Mouse (Mus musculus) right cerebral cortex, adult 18-20 months (tissue): ENCODE measurements around the gene Apol6.
"Not testable (repeated sequence)": the region's sequence is repeated elsewhere in the genome, so short reads cannot be mapped to it uniquely, and the experiment has no call there.

ENCODE experiments used
- DNase-seq: peaks from one replicate; pipeline ENCODE4 v3.0.0; 2022; ENCODE audit warnings: mixed read lengths

Gene Apol6

DNA sequence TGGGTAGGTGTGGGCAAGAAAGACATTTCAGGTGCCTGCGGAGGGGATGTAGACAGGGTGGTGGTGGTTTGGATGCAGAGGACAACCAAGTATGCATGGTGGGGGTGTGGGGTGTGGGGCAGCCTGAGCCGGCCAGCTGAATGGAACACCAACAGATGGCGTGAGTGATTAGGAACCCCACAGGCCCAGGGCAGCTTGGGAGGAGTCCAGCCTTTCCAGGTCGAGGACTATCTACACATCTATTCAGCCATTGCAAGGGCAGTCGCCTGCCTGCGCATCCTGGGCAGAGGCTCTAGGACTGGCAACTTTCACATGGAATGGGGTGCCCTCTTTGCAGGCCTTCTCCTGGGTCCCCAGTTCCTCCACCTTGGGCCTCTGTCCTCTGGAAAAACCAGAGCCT lies 10.0 kb upstream of the Apol6 start:
- DNase-seq: no peak

DNA sequence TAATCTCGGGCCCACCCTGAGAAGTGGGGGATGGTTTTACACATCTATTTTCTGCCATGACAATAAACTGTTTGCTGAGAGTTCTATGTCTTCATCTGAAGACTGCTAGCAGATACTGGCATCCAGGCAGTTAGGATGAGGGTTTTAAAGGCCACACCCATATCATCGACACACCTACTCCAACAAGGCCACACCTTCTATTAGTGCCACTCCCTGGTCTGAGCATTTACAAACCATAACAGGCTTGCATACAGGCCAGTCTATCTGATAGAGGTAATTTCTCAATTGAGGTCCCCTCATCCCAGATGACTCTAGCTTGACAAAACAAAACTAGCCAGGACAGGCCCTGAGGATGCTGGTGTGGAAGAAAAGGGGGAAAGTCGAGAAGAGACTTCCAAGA lies 8.9 kb upstream of the Apol6 start:
- DNase-seq: no peak

DNA sequence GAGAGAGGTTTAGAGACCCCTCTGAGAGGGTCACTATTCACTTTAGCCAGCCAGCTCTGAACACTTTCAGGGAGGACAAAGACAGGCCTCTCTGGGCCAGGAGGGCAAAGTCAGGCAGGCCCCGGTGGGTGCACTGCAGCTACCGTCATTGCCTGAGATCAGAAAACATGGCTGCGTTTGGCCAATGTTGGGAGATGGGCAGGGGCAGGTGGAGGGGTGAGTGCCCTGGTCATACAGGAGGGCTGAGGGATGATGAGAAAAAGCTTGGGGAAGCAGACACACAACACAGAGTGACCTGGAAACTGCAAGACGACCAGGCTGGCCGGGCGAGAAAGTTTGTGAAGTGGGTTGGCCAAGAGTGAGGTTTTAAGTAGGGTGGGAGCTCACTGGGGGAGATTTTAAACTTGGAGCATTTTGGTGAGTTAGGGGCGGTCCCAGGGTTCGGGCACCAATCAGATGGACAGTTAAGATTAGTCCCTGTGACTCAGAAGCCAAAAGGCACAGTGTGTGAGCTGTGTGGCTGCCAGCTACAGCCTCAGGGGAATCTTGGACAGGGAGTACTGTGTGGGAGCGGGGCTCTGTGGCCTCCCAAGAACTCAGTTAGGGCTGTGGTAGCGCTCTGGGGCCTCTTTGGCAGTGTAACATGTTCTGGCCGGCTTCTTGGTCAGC lies 8.1 kb upstream of the Apol6 start:
- DNase-seq: peak; percentile 36

DNA sequence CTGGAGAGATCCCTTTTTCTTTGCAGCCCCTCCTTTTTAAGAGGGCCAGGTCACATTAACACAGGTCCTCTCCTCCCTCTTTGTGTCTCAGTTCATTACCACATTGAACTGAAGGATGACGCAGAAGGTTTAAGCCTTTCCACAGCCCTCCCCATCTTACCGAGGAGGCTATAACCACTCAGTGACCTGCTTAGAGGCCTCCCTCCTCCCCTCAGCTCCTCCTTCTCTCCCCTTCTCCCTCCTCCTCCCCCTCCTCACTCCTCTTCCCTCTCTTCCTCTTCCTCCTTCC lies 7.6 kb upstream of the Apol6 start:
- DNase-seq: no peak

DNA sequence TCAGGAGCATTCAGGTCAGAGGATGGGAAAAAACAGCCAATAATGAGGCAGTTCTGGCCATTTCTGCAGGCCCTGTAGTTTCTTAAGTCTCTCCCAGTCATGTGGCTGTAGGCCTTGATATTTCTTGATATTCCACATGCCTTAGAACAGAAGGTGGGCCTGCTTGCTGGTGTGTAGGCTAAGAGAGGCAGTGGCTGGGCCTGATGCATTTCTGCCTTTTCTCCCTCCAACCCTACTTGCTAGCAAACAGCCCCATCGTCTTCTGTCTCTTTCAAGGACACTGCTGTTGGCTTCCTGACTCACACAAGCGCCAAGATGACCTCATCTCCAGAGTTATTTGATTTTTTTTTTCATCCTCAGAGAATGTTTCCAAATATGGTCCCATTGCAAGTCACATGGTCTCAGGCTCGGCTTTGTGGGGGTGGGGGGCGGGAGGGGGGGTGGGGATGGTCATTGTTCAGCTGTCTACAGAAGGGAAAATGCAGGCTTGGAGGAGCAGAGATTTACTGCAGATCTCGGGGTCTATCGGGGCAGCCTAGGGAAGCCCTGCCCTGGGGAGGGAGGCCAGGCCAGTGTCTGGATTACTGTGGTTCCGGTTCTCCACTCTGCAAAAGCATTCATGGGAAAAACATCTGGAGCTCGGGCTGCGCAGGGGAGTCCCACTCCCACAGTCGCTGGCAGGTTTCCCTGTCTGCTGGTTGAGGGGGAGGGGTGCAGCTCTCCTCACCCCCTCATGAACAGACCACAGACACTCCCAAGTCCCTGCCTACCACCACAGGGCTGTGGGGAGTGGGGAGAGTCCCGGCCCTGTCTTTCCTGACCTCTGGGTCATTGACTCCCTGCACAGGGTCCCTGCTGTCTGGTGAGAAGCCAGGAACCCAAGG lies 7.0 kb upstream of the Apol6 start:
- DNase-seq: no peak

DNA sequence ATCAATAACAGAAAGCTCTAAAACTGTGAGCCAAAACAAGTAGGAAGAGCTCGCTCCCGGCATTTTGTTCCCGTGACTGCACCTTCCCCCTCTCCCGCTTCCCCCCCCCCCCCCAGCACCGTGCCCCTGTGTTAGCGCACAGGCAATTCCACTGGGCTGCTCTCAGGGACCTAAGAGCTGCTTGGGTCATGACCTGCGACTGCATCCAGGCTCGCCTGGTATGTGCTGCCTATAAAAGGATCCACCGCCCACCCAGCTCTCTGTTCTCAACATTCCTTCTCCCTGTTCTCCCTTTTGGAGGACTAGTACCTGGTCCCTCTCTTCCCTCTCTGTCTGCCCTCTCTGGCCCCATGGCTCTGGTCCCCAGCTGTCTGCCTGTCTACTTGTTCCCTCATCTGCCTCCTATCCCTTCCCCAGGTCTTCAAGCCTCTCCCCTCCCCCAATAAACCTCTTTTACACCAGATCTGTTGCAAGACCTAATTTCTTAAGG lies 5.3 kb upstream of the Apol6 start:
- DNase-seq: no peak

DNA sequence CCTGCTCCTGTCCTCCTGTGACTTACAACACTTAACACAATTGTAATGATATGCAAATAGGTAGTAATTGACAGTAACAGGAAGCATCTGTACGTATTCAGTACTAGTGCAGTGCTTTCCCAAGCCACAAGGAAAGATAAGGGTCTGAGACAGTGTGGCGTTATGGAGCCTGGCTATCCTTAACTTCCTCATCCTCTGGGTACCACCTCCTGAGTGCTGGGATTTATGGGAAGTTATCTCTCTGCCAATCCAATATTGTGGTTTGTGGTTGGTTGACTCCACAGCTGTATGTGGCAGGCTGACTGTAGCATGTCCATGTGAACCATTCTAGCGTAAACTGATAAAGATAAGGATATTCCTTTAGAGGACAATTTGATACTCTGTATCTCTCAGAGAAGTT lies 3.7 kb upstream of the Apol6 start:
- no peak for DNase-seq

DNA sequence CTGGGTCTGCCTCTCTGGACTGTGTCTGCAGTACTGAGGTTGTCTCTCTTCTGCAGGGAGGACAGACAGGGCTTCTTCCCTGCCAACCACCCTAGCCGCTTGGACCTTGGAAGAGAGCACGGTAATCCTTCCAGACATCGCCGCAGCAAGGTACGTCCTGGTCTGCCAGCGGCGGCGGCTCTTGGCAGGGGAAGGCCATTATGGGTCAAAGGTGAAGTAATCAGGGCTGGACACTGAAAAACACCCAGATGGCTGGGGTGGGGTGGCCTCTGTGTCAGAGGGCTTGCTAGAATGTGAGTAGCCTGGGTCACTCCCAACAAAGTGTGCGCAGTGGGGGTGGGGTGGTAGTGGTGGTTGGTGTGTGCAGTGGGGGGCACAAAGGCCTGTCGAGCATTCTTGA lies 1.1 kb downstream of the Apol6 start:
- no peak for DNase-seq

DNA sequence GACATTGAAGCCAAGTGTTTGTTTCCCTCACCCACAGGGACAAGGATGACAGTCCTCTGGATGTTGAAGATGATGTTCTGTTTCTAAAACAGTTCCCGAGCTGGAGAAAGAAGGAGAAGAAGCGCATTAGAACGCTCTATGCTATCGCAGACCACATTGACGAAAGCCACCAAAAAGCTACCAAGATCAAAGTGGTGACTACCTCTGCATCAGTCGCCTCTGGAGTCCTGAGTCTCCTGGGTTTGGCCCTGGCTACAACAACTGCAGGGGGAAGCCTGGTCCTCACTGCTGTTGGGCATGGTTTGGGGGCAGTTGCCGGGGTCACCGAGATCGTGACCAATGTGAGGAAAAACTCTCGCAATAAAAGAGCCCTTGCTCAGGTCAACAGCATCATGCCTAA lies 6.0 kb downstream of the Apol6 start, which contains the start of gene Mb:
Mb (minus strand) TSS at position 101 of the 400 bp plus-strand sequence.
- no peak for DNase-seq

DNA sequence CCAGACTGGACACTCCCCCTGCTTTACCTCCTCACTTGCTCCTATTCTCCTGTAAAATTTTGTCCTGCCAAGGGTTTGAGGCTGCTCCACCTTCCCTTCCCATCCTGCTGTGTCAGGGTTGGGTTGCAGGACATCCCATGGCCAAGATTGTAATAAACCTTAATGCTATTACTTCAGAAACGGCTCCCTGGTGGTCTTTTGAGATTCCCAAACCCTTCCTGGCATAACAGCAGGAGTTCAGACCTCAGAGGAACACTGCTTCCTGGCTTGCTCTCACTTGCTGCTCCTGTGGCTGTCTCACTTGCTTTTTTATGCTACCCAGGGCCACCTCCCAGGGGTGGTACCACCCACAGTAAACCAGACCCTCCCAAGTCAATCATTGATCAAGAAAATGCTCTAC lies 7.6 kb downstream of the Apol6 start:
- DNase-seq: no peak

DNA sequence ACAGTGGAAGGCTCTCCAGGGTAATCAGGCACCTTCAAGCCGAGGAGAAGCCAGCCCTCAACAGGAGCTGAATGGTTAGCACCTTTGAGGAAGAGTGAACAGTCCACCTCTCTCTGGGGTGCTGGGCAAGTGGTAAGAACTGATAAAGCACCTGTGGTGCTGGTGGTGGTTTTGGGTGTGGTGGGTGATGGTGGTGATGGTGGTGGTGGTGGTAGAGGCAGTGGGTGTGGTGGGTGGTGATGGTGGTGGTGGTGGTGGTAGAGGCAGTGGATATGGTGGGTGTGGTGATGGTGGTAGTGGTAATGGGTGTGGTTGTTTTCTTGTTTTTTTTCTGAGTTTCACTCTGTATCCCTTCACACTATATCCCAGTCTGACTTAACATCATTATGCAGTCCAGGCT lies 8.5 kb downstream of the Apol6 start:
- no peak for DNase-seq

DNA sequence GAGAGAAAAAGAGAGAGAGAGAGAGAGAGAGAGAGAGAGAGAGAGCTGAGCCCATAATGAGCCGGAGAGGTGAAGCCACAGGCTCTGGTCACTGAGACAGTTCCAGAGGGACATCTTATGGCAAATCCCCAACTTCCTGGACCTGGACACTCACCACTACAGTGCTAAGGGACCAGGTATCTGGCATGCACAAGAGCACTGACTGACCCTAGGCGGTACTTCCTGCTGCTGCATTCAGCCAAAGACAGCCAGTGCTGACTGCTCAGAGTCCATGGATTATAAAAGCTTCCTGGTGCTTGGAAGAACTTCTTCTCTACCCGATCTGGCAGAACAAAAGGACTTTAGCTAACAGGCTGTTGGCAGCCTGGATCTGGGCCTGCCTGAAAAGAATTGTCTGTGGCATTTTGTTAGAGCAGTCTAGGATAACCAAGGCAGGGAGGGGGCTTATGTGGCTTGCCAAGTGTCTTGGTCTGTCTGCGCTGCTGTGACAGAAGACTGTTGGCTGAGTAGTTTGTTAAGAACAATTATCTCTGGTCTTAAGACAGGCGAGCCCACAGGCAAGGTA lies 10.2 kb downstream of the Apol6 start:
- DNase-seq: no peak

DNA sequence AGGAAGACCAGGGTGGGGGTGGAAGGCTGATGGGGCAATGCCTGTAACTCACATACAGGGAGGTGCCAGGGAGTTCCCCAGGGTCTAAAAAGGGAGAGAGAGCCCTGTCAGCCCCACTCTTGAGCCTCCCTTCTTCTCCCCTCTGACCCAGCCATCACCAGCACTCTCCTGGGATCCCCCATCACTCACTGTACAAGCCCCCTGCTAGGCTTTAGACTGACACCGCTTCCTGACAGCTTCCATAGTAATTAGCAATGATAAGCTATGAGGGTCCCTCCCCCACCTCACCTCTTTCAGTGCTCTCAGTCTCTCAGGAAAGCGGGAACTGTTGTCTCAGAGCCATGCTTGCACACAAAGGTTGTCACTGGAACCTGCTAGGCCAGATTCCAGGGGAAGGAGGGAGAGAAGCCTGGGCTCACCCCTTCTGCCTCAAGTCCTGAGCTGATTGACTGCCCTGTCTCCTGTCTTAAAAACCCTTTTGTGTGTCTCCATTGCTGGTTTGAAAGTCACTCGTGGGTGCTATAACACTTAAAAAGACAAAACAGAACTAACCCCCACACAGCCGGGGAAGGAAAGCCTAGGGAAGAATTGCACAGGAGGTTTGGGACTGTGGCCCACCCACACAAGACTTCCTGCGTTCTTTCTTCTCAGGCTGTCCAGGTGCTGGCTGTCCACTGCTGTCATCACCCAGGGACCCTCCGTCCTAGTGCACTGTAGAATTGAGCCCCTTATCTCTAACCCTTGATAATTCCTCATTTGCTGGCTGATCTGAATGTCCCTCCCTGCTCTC lies 11.7 kb downstream of the Apol6 start:
- DNase-seq: no peak

DNA sequence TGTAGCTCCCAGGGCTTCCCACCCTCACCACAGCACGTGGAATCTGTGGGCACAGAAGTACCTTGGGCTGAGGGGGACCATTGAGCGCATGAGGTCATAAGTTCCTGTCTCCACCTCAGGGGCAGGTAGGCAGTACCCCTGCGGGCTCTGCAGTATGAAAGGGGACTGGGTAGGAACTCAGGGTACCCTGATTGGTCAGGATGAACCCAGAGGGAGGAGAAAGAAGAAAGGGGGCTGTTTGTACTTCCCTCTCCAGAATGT lies 12.2 kb downstream of the Apol6 start:
- no peak for DNase-seq

DNA sequence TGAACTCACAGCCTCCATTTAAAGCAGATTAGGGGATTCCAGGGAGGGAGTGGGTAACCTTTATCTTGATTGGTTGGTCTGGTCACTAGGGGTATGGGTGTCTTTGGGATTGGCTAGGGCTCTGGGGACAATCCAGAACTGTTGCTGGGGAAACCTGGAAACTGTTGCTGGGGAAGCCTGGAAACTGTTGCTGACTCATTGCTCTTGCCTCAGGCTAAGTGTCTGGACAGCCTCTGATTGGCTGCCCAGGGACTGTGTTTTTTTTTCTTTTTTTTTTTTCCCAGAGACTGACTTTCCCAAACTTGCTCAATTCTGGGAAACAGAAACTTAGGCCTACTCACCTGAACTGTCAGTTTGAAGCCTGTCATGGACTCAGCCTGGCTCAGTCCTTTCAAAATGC lies 14.0 kb downstream of the Apol6 start:
- DNase-seq: no peak

DNA sequence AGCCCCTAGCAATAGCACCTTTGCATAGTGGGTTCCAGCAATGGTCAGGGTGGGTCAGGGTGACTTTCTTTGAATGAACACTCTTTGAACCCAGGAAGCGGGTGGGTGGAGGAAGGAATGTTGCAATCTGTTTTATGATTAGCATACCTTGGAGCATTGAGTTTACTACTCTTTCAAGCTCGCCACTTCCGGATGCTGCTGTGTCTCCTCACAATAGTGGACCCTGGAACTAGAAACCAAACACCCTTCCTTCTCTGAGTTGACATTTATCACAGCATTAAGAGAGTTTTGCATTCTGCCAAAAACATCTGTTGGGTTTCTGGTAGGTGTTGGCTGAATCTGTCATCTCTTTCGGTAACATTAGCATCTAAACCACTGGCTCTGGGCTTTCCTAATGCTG lies 14.9 kb downstream of the Apol6 start:
- DNase-seq: not testable (repeated sequence)

DNA sequence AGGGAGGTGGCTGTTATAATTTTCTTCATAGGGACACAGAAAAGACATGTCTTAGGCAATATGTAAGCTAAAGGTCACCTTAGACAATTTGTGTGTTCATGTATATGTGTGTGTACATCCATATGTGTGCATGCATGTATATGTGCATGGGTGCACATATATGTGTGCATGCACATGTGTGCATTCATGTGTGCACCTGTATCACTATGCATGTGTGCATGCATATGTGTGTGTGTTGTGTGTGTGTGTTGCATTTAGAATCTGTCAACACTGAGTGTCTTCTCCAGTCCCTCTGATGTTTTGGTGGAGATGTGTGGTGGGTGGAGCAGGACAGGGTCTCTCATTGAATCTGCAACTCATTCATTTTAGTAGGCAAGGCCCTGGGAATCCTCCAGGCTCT lies 18.2 kb downstream of the Apol6 start:
- no peak for DNase-seq

DNA sequence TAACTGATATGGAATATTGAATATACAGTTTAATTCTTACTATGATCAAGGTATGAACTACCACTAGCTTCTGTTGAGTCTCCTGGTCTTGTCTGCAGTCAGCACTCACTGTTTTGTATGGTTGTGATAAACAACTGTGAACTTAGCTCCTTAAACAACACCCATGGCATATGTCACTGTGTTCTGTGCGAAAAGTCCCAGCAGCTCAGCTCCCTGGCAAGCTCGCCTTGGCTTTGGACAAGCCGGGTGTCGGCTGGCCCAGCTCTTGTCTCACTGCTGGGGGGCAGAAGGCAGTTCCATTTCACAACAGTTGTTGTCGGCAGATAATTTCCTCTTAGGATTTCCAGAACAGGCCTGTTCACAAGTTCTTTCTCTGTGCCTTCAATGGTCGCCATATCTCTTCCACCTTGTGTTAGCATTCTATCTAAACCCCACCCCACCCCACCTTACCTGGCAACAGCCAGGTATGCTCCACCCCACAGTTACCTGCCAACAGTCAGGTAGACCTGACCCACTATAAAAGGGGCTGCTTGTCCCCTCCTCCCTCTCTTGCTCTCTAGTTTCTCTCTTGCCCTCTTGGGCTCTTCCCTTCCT lies 20.8 kb downstream of the Apol6 start:
- no peak for DNase-seq

DNA sequence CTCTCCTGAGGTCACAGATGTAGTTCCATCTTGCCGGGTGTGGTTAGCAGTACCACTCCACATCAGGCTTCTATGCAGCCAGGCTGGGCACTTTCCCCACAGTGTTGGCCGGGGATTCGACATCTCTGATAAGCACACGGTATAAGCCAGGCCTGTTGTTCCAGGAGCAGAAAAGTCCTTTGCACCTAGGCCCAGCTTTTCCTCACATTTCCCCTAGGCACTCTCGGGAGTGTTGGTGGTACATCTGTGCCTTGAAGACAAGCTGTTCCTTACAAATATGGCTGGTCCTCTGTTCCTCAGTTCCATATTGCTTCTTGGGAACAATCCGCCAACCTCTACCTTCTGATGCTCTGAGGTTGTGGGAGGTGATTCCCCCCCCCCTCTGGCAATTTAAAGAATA lies 21.7 kb downstream of the Apol6 start:
- peak; percentile 69 for DNase-seq

DNA sequence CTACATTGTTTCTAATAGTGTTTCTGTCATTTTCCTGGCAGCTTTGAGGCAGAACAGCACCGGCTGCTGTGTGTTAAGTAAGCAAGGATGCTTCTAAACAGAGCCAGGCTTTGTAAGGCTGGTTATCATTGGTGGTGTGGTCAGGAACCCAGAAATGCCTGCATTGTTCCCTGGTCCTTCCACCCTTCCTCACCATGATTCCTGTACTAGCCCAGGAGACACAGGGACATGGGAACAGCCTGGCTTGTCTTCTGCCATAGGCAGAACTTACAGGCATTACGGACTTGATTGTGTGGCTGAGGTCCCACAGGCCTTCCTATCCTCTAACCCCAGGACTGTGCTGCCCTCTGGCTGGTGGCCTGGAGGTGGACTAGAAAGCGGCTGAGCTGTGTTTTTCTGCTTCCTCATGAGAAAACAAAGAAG lies 23.9 kb downstream of the Apol6 start:
- DNase-seq: no peak

DNA sequence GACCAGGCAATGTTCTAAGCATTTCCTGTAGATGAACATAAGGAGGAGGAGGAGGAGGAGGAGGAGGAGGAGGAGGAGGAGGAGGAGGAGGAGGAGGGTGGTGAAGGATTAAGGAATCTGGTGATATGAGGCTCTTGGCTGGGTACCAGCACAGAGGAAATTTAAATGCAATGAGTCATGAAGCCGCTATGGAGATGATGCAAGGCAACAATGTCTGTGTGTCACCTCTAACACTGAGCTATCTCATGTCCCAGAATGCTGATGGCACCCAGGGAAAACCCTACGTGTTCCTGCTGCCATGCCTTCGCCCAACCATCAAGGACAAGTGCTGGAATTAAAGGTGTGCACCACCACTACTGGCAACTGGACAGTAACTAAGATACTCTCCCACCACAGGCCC lies 24.5 kb downstream of the Apol6 start:
- peak; percentile 80 for DNase-seq

DNA sequence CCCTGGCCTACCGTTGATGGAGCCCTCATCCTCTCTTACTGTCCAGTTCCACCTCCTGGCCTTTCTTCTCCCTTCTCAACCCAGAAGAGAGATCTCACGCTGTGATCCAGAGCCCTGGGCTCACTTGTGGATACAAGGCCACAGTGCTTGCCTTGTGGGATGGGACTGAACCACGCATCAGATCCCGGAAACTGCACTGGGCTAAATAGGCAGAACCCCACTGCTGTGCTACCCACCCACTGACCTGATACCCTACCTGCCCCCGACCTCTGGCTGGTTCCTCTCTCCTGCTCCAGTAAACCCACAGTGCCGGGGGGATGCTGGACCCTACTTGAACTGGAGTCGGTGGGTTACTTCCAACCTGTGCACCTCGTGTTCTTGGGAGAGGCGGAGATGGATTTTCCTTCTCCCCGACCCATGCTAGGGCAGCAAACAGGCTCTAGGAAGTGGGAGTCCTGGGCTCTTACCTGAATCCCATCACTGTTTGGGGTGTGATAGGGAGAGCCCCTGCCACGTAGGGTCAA lies 26.3 kb downstream of the Apol6 start:
- DNase-seq: no peak

DNA sequence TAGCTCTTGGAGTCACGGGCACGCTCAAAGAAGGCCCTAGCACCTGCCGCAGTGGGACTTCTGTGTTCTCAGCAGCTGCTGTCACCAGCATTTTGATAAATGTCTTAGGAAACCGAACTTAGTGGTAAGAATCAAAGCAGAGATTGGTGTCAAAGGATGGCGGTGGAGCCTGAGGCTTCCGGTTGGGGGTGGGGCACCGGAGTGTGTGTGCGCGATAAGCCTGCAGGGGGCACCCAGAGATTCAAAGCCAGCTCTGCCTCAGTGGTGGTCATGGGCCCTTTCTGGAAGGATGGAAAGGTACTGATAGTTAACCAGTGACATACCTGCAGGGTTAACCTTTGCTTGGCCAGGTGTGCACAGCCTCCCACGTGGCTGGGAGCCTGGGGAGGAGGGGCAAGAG lies 27.0 kb downstream of the Apol6 start:
- no peak for DNase-seq
